Comparison of ENCODE assay signal across 8 mouse cellular contexts in genomic region chr11:113683957-113684706, GRCm38 (mm10). TPM values are rescaled to one million over a fixed set of nuclear protein-coding genes. Genes with fewer than 3 reads are reported as not detected.
DNase-seq lines count a peak whose midpoint lies in the region; ATAC-seq lines count a peak whose summit lies in the region.

TSS of gene Fam104a (minus strand) at chr11:113684155.
TSS of gene D11Wsu47e (plus strand) at chr11:113684412.

- peaks cover 2% of the 10 kb centered on the region; the same call in 1 of the 2 replicates for H3K36me3 ChIP-seq in forebrain, embryonic 11.5 days (ENCODE audit: control insufficient read depth, insufficient read depth, low read length)
- peaks cover 14% of the 10 kb centered on the region for H3K36me3 ChIP-seq in heart, embryonic 16.5 days (ENCODE audit: control insufficient read depth, insufficient read depth)
- H3K36me3 ChIP-seq in liver, embryonic 15.5 days (replicated peaks), result peaks cover 23% of the 10 kb centered on the region
- peaks cover 15% of the 10 kb centered on the region for H3K36me3 ChIP-seq in neural tube, embryonic 12.5 days

- peak within 1 kb of the TSS; percentile 74 for H3K4me3 ChIP-seq in forebrain, embryonic 11.5 days (ENCODE audit: low read depth, low read length)
- H3K4me3 ChIP-seq in heart, embryonic 16.5 days (ENCODE audit: low read length), result peak within 1 kb of the TSS; percentile 74
- H3K4me3 ChIP-seq in liver, embryonic 15.5 days (replicated peaks), result peak within 1 kb of the TSS; percentile 97
- peak within 1 kb of the TSS; percentile 87 for H3K4me3 ChIP-seq in neural tube, embryonic 12.5 days

- H3K4me1 ChIP-seq in forebrain, embryonic 11.5 days (replicated peaks; ENCODE audit: control insufficient read depth, insufficient read depth, low read length), result peaks cover 11% of the 10 kb centered on the region
- H3K4me1 ChIP-seq in heart, embryonic 16.5 days (ENCODE audit: control insufficient read depth, insufficient read depth, low read length), result peaks cover 36% of the 10 kb centered on the region
- H3K4me1 ChIP-seq in liver, embryonic 15.5 days (replicated peaks), result peaks cover 60% of the 10 kb centered on the region
- peaks cover 40% of the 10 kb centered on the region for H3K4me1 ChIP-seq in neural tube, embryonic 12.5 days

- peak within 1 kb of the TSS; percentile 93 for H3K27ac ChIP-seq in forebrain, embryonic 11.5 days (ENCODE audit: low read depth, low read length)
- peak within 1 kb of the TSS; percentile 94 for H3K27ac ChIP-seq in heart, embryonic 16.5 days (ENCODE audit: low read length)
- peak within 1 kb of the TSS; percentile 98 for H3K27ac ChIP-seq in liver, embryonic 15.5 days (replicated peaks)
- H3K27ac ChIP-seq in neural tube, embryonic 12.5 days, result peak within 1 kb of the TSS; percentile 79

- H3K4me2 ChIP-seq in forebrain, embryonic 11.5 days (ENCODE audit: low read depth, low read length, severe bottlenecking), result peak within 1 kb of the TSS; percentile 79
- peak within 1 kb of the TSS; percentile 76 for H3K4me2 ChIP-seq in heart, embryonic 16.5 days (ENCODE audit: low read depth, low read length)
- H3K4me2 ChIP-seq in liver, embryonic 15.5 days, result peak within 1 kb of the TSS; percentile 83
- H3K4me2 ChIP-seq in neural tube, embryonic 12.5 days (replicated peaks), result peak within 1 kb of the TSS; percentile 90

- no peaks in the 10 kb centered on the region for H3K9me3 ChIP-seq in forebrain, embryonic 11.5 days (ENCODE audit: control insufficient read depth, low read length)
- no peaks in the 10 kb centered on the region for H3K9me3 ChIP-seq in heart, embryonic 16.5 days (replicated peaks; ENCODE audit: control insufficient read depth, low read length)
- no peaks in the 10 kb centered on the region for H3K9me3 ChIP-seq in liver, embryonic 15.5 days (replicated peaks)
- no peaks in the 10 kb centered on the region for H3K9me3 ChIP-seq in neural tube, embryonic 12.5 days

- peak; percentile 94 for ATAC-seq in forebrain, embryonic 11.5 days (replicated peaks; ENCODE audit: low FRiP score)
- peak; percentile 95 for ATAC-seq in heart, embryonic 16.5 days (replicated peaks; ENCODE audit: extremely low read depth, insufficient read depth, low FRiP score)
- peak; percentile 82 for ATAC-seq in liver, embryonic 15.5 days (ENCODE audit: insufficient read depth)
- ATAC-seq in neural tube, embryonic 12.5 days (ENCODE audit: low FRiP score, low read depth), result peak; percentile 94

- peak; percentile 93 to 94 for DNase-seq in CD8-positive naive resting alpha-beta T cell, adult 2 months (ENCODE audit: low read depth in 2 of 2, low spot score in 2 of 2)
- DNase-seq in c-Kit-positive CD71-negative TER-119-negative erythroid progenitor cells, embryonic 14.5 days (ENCODE audit: low read depth), result peak; percentile 85
- DNase-seq in forebrain, embryonic 11.5 days (ENCODE audit: low spot score), result peak; percentile 97
- DNase-seq in kidney, postnatal 36 days, result peak; percentile 96 to 97
- peak; percentile 92 for DNase-seq in telencephalon, adult 2 months (ENCODE audit: low read depth, low spot score)

- peak within 1 kb of the TSS; percentile 84 for H3K9ac ChIP-seq in forebrain, embryonic 11.5 days (ENCODE audit: low read length)
- peak within 1 kb of the TSS; percentile 85 for H3K9ac ChIP-seq in heart, embryonic 16.5 days (ENCODE audit: low read length)
- H3K9ac ChIP-seq in liver, embryonic 15.5 days, result peak within 1 kb of the TSS; percentile 98
- peak within 1 kb of the TSS; percentile 81 for H3K9ac ChIP-seq in neural tube, embryonic 12.5 days

- H3K27me3 ChIP-seq in forebrain, embryonic 11.5 days (ENCODE audit: control insufficient read depth, insufficient read depth, low read length), result no peaks in the 10 kb centered on the region
- H3K27me3 ChIP-seq in heart, embryonic 16.5 days (ENCODE audit: control insufficient read depth, insufficient read depth, low read length), result no peaks in the 10 kb centered on the region
- no peaks in the 10 kb centered on the region for H3K27me3 ChIP-seq in liver, embryonic 15.5 days
- no peaks in the 10 kb centered on the region for H3K27me3 ChIP-seq in neural tube, embryonic 12.5 days (replicated peaks)

- under 1% methylated on average over 73 of the region's 73 CpGs for WGBS in forebrain, embryonic 11.5 days
- under 1% methylated on average over 73 of the region's 73 CpGs for WGBS in heart, embryonic 16.5 days
- under 1% methylated on average over 73 of the region's 73 CpGs for WGBS in liver, embryonic 15.5 days (ENCODE audit: insufficient replicate concordance)
- under 1% methylated on average over 70 of the region's 73 CpGs for WGBS in neural tube, embryonic 12.5 days

RNA-seq across cellular contexts. Expression of gene Fam104a, which starts in this region (rescaled TPM):
- polyA plus RNA-seq in forebrain, embryonic 11.5 days (2014; fragmentation: Nextera tagmentation; extraction: Ambion mirVana), result 57.4 and 60.3 TPM in 2 replicates
- polyA plus RNA-seq in heart, embryonic 16.5 days (2015; fragmentation: Nextera tagmentation; extraction: Ambion mirVana), result 39.6 and 41.1 TPM in 2 replicates
- polyA plus RNA-seq in liver, embryonic 15.5 days (2015; fragmentation: Nextera tagmentation; extraction: Ambion mirVana), result 40.6 and 45.1 TPM in 2 replicates
- 49.9 and 51.0 TPM in 2 replicates for polyA plus RNA-seq in neural tube, embryonic 12.5 days (2016; fragmentation: Nextera tagmentation; extraction: Ambion mirVana)

RNA-seq across cellular contexts. Expression of gene D11Wsu47e, which starts in this region (rescaled TPM):
- polyA plus RNA-seq in forebrain, embryonic 11.5 days (2014; fragmentation: Nextera tagmentation; extraction: Ambion mirVana), result 26.5 and 27.4 TPM in 2 replicates
- 14.8 and 16.8 TPM in 2 replicates for polyA plus RNA-seq in heart, embryonic 16.5 days (2015; fragmentation: Nextera tagmentation; extraction: Ambion mirVana)
- 9.2 and 10.8 TPM in 2 replicates for polyA plus RNA-seq in liver, embryonic 15.5 days (2015; fragmentation: Nextera tagmentation; extraction: Ambion mirVana)
- 21.9 and 22.8 TPM in 2 replicates for polyA plus RNA-seq in neural tube, embryonic 12.5 days (2016; fragmentation: Nextera tagmentation; extraction: Ambion mirVana)

Comparison
In these comparisons a context has a peak if more than half of its experiments do, and no peak if none do; other contexts are left out.
1. Peak in every context shown above with its lines: DNase-seq, ATAC-seq, H3K4me3 ChIP-seq and H3K27ac ChIP-seq.